Mouse (Mus musculus) bone marrow macrophage, adult 2 months (primary cell): ENCODE results near the gene Arsg.

ENCODE experiments used
- CTCF ChIP-seq: IDR thresholded peaks from 2 replicates; pipeline ENCODE4 v1.5.1; 2012; ENCODE audit warnings: low read depth, mild to moderate bottlenecking, low read length, moderate library complexity
- POLR2A ChIP-seq: IDR thresholded peaks from 2 replicates; pipeline ENCODE4 v1.6.1; 2012; ENCODE audit warnings: mild to moderate bottlenecking, low read depth, low read length, borderline replicate concordance

GRCm38 (mm10) chr11:109465068-109465467, 8.1 kb upstream of the Arsg start:
- no peak for TF ChIP-seq POLR2A
- no peak for TF ChIP-seq CTCF
